Mouse (Mus musculus) liver, embryonic 11.5 days (tissue): ENCODE results near the gene Kif1b. TPM values are rescaled to one million over a fixed set of nuclear protein-coding genes. Genes with fewer than 3 reads are reported as not detected.
"Not testable (repeated sequence)": the region's sequence is repeated elsewhere in the genome, so short reads cannot be mapped to it uniquely, and the experiment has no call there.

ENCODE experiments used
- ATAC-seq: fragments of 200-750 bp; cut with Nextera tagmentation; replicated peaks from 2 replicates; pipeline ENCODE4 v1.8.0; 2017; ENCODE audit warnings: moderate number of reproducible peaks, mild to moderate bottlenecking, moderate TSS enrichment, moderate library complexity; ENCODE audit not compliant: low FRiP score
- DNase-seq: peaks from one replicate; pipeline ENCODE4 v3.0.0-alpha.2; 2017; ENCODE audit warnings: low spot score
- H3K27ac ChIP-seq: fragments of 300-500 bp; sonication (generic); 2 replicates; pipeline ENCODE4 v1.5.1; 2014; ENCODE audit warnings: mild to moderate bottlenecking, low read depth, low read length, control low read depth
- H3K27me3 ChIP-seq: fragments of 300-500 bp; sonication (generic); replicated peaks from 2 replicates; pipeline ENCODE4 v1.6.1; 2014; ENCODE audit warnings: low read length, mixed read lengths; ENCODE audit not compliant: control insufficient read depth, insufficient read depth
- H3K36me3 ChIP-seq: fragments of 300-500 bp; sonication (generic); 2 replicates; pipeline ENCODE4 v1.6.1; 2014; ENCODE audit warnings: mild to moderate bottlenecking, low read length, moderate library complexity, mixed read lengths; ENCODE audit not compliant: control insufficient read depth, insufficient read depth
- H3K4me1 ChIP-seq: fragments of 300-500 bp; sonication (generic); replicated peaks from 2 replicates; pipeline ENCODE4 v1.6.1; 2014; ENCODE audit warnings: low read length, mixed read lengths; ENCODE audit not compliant: control insufficient read depth, insufficient read depth
- H3K4me2 ChIP-seq: fragments of 300-500 bp; sonication (generic); 2 replicates; pipeline ENCODE4 v1.6.1; 2014; ENCODE audit warnings: mild to moderate bottlenecking, control low read depth, moderate library complexity
- H3K4me3 ChIP-seq: fragments of 300-500 bp; sonication (generic); 2 replicates; pipeline ENCODE4 v1.5.1; 2014; ENCODE audit warnings: low read depth, low read length, control low read depth
- H3K9ac ChIP-seq: fragments of 300-500 bp; sonication (generic); 2 replicates; pipeline ENCODE4 v1.6.1; 2014; ENCODE audit warnings: low read depth, low read length, control low read depth
- H3K9me3 ChIP-seq: fragments of 300-500 bp; sonication (generic); 2 replicates; pipeline ENCODE4 v1.6.1; 2016; ENCODE audit warnings: low read length, inconsistent platforms, mixed read lengths; ENCODE audit not compliant: control insufficient read depth
- WGBS: fragments of 180-500 bp; shearing (Covaris S2); extraction: QIAGEN DNeasy Blood & Tissue Kit; methylation state at CpG from one replicate; pipeline ENCODE4 v1.1.7; 2014; 5-methylcytosine and 5-hydroxymethylcytosine counted together
- polyA plus RNA-seq: library from polyadenylated mRNA; unstranded; fragments of >200 nt; fragmentation: Nextera tagmentation; extraction: Ambion mirVana; gene quantifications from 2 replicates; pipeline ENCODE4 v1.2.1, GENCODE M21; 2014

Kif1b gene
- polyA plus RNA-seq, 1 experiment from 2014 or later = 14.8 TPM

GRCm38 (mm10) chr4:149172666-149173065 lies 134.8 kb downstream of the Kif1b start:
- Histone ChIP-seq H3K4me3 (no peak overlapping the region), H3K9ac (no peak overlapping the region), H3K9me3 (no peaks in the 10 kb centered on the region), H3K36me3 (no peaks in the 10 kb centered on the region), H3K4me2 (no peak overlapping the region), H3K4me1 (peaks cover 5% of the 10 kb centered on the region), H3K27me3 (no peaks in the 10 kb centered on the region), H3K27ac (no peak overlapping the region)
- DNase-seq (no peak), ATAC-seq (no peak)
- WGBS = 81% methylated on average over 2 of the region's 2 CpGs

GRCm38 (mm10) chr4:149172083-149172482 lies 135.4 kb downstream of the Kif1b start:
- Histone ChIP-seq H3K36me3 (no peaks in the 10 kb centered on the region), H3K27ac (no peak overlapping the region)

DNA sequence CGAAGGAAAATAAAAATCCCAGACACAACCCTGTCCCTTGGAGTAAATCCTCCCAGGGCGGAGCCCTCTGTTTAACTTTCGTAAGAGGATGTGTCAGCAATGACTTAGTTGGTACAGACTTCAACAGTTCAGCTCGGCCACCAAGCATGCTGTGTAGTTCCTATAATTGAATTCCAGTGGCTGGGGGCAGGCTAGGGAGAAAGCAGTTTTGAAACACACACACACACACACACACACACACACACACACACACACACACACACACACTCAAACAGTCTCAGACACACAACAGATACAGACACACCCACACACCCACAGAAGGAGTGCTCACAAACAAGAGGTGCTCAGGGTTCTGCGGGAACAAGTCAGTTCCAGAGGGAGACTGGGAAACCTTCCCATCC lies 135.9 kb downstream of the Kif1b start:
- DNase-seq (no peak), ATAC-seq (no peak)
- Histone ChIP-seq H3K9me3 (no peaks in the 10 kb centered on the region), H3K4me2 (no peak overlapping the region), H3K9ac (no peak overlapping the region), H3K36me3 (no peaks in the 10 kb centered on the region), H3K27ac (no peak overlapping the region), H3K4me3 (no peak overlapping the region), H3K4me1 (peaks cover 5% of the 10 kb centered on the region), H3K27me3 (no peaks in the 10 kb centered on the region)
- 62% methylated on average over 5 of the region's 5 CpGs for WGBS

More at GRCm38 (mm10) chr4:149172083-149172482, 135.4 kb downstream of the Kif1b start:
- H3K27me3 ChIP-seq = no peaks in the 10 kb centered on the region
- no peak for ATAC-seq
- no peak overlapping the region for H3K4me2 ChIP-seq
- H3K4me1 ChIP-seq = peaks cover 5% of the 10 kb centered on the region
- H3K4me3 ChIP-seq = no peak overlapping the region
- no peaks in the 10 kb centered on the region for H3K9me3 ChIP-seq
- H3K9ac ChIP-seq = no peak overlapping the region
- 85% methylated on average over 5 of the region's 5 CpGs for WGBS
- no peak for DNase-seq

DNA sequence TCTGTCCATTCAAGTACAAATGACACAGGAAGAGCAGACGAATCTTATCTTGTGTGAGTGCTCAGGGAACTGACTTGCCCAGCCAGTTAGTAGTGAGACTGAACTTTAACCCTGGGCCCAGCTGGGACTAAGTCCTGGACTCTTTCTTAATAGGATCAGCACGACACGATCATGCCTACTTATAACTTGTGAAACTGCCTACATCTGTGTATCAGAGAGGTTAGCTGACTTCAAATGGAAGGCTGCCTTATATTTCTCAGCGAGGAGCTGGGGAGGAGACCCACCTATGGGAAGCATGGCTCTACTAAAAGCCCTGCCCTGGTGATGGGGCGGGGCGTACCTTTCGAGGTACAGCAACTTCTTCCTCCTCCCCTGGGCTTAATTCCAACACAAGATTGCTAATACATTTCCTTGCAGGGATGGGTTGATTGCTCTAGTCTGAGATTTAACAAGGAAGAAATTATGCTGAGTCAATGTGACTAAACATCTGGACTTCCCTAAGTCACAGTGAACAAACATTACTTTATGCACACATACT lies 137.0 kb downstream of the Kif1b start:
- no peak for DNase-seq

DNA sequence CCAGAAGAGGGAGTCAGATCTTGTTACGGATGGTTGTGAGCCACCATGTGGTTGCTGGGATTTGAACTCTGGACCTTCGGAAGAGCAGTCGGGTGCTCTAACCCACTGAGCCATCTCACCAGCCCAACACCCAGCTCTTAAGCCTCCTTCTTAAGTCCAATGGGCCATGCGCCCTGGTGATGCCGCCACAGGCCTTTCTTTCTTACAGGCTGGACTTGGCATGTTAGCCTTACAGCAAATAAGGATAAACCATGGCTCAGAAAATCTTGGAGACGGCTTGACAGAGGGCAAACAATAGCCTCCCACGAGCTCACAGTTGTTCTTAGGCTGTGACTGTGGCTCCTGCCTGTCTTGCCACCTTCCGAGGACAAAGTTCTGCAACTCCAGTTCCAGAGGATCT lies 137.6 kb downstream of the Kif1b start:
- peaks cover 11% of the 10 kb centered on the region for H3K4me1 ChIP-seq

More for the DNA sequence above, 137.0 kb downstream of the Kif1b start:
- peaks cover 7% of the 10 kb centered on the region for H3K4me1 ChIP-seq
- H3K4me2 ChIP-seq = no peak overlapping the region
- H3K27ac ChIP-seq = no peak overlapping the region
- no peaks in the 10 kb centered on the region for H3K27me3 ChIP-seq
- no peak overlapping the region for H3K4me3 ChIP-seq
- H3K9ac ChIP-seq = no peak overlapping the region
- 58% methylated on average over 7 of the region's 7 CpGs for WGBS
- H3K36me3 ChIP-seq = no peaks in the 10 kb centered on the region
- no peaks in the 10 kb centered on the region for H3K9me3 ChIP-seq
- no peak for ATAC-seq

DNA sequence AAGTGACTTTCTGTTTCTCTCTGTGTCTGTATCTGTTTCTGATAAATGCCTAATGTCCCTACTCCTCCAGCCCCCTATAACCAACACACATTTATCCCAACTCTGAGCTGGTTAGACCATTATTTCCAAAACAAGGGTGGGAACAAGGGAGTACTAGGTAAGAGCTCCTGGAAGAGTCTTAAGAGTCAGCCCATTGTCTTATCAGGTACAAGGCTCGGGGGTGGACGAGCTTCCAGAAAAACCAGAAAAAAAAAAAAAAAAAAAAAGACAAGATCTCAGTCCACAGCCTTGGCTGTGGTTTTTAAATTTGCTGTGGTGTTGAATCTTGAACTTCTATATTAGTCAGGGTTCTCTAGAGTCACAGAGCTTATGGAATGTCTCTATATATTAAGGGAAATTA lies 139.5 kb downstream of the Kif1b start:
- H3K4me2 ChIP-seq = peak overlapping the region; percentile 79
- H3K9me3 ChIP-seq = no peaks in the 10 kb centered on the region
- no peaks in the 10 kb centered on the region; the same call in 1 of the 2 replicates for H3K36me3 ChIP-seq
- peaks cover 11% of the 10 kb centered on the region for H3K4me1 ChIP-seq
- H3K27ac ChIP-seq = no peak overlapping the region
- DNase-seq = no peak
- 27% methylated on average over 2 of the region's 2 CpGs for WGBS
- H3K9ac ChIP-seq = no peak overlapping the region
- H3K27me3 ChIP-seq = no peaks in the 10 kb centered on the region
- no peak for ATAC-seq
- peak overlapping the region; percentile 86 for H3K4me3 ChIP-seq

More for the DNA sequence above, 137.6 kb downstream of the Kif1b start:
- not testable (repeated sequence) for H3K36me3 ChIP-seq, H3K27ac ChIP-seq, H3K9me3 ChIP-seq, ATAC-seq, H3K9ac ChIP-seq, H3K4me2 ChIP-seq, H3K27me3 ChIP-seq, H3K4me3 ChIP-seq, DNase-seq
- 79% methylated on average over 7 of the region's 8 CpGs for WGBS

- WGBS = 2% methylated on average over 27 of the region's 27 CpGs
These were observed 140.4 kb downstream of the Kif1b start for GRCm38 (mm10) chr4:149166957-149167611.

GRCm38 (mm10) chr4:149166215-149166946 lies 141.1 kb downstream of the Kif1b start, which contains the start of gene Pgd:
Gene Pgd, minus strand, starts transcription at chr4:149166771.
- Histone ChIP-seq H3K27me3 (no peaks in the 10 kb centered on the region), H3K27ac (peak within 1 kb of the TSS; percentile 71), H3K36me3 (peaks cover 3% of the 10 kb centered on the region; the same call in 1 of the 2 replicates), H3K4me2 (peak within 1 kb of the TSS; percentile 86), H3K4me1 (peaks cover 8% of the 10 kb centered on the region), H3K9ac (peak within 1 kb of the TSS; percentile 87), H3K4me3 (peak within 1 kb of the TSS; percentile 86), H3K9me3 (no peaks in the 10 kb centered on the region)
- 0% methylated on average over 59 of the region's 59 CpGs for WGBS
- DNase-seq = peak; percentile 95
- ATAC-seq = peak; percentile 99

More at GRCm38 (mm10) chr4:149166957-149167611, 140.4 kb downstream of the Kif1b start:
- Histone ChIP-seq H3K36me3 (peaks cover 2% of the 10 kb centered on the region; the same call in 1 of the 2 replicates), H3K27ac (peak overlapping the region; percentile 70), H3K27me3 (no peaks in the 10 kb centered on the region), H3K4me1 (peaks cover 9% of the 10 kb centered on the region), H3K4me3 (peak overlapping the region; percentile 86), H3K9ac (peak overlapping the region; percentile 73), H3K4me2 (peak overlapping the region; percentile 79), H3K9me3 (no peaks in the 10 kb centered on the region)
- DNase-seq (peak; percentile 72), ATAC-seq (peak; percentile 40)
